Mouse (Mus musculus) cerebral cortex, adult 2 months (tissue): ENCODE results near the gene Pom121.

Experiments
- WGBS: fragments of 180-500 bp; shearing (Covaris S2); methylation state at CpG from one replicate; pipeline ENCODE4 v1.1.7; 2018; 5-methylcytosine and 5-hydroxymethylcytosine counted together

The Pom121 gene

DNA sequence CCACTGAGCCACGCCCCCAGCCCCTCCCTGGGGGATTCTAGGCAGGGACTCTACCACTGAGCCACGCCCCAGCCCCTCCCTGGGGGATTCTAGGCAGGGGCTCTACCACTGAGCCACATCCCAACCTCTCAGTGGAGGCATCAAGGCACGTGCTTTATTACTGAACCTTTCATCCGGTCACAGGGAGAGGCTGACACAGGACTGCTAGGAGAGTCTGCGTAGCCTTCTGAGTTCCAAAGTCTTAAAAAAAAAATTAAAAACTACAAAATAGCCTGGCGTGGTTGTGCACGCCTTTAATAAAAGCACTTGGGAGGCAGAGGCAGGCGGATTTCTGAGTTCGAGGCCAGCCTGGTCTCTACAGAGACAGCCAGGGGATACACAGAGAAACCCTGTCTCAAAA, 25.1 kb downstream of the Pom121 start:
- WGBS = 59% methylated on average over 9 of the region's 9 CpGs

DNA sequence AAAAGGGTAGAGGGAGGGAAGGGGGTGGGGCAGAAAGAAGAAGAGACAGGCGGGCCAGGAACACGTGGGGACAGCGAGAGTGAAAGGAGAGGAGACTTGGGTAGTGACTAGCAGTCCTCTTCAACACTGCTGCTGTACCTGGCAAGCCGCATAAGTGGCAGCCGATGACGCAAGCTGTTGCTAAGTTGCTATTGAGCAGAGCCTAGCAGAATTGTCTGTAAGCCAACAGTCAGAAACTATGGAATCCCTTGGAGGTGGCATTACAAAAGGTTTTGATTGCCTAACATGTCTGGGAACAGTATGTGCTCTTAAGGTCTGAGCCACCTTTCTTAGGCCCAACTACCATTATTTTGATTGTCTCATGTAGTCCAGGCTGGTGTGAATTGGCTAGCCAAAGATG, 26.0 kb downstream of the Pom121 start:
- WGBS = 57% methylated on average over 6 of the region's 6 CpGs

DNA sequence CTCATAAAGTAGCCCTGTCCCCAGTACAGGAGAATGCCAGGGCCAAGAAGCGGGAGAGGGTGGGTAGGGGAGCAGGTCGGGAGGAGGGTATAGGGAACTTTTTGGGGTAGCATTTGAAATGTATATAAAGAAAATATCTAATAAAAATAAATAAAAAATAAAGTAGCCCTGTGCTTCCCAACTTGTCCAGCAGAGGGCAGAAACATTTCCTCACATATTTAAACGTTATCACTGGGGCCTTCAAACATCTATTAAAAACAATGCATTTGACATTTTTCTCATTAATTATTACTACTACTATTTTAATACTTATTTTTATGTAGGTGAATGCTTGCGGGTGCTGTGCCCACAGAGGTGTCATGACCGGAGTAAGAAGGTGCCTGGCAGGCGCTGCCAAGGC, 26.5 kb downstream of the Pom121 start:
- WGBS = 49% methylated on average over 6 of the region's 6 CpGs

DNA sequence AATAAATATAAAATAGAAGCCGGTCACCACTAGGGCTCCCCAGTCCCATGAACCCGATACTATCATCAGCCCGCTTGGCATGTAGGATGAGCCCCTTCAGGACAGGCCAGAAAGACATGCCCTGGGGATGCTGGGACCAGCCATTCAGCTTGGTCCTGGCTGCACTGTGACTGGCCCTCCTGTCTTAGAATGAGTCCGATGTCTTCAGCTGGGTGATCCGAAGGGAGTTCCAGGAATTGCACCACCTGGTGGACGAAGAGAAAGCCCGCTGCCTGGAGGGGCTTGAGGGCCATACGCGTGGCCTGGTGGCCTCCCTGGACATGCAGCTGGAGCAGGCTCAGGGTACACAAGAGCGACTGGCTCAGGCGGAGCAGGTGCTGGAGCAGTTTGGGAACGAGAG, 30.8 kb downstream of the Pom121 start:
- WGBS = 29% methylated on average over 12 of the region's 12 CpGs

- WGBS = 83% methylated on average over 3 of the region's 3 CpGs
Observed at GRCm38 (mm10) chr5:135362572-135362971, 31.8 kb downstream of the Pom121 start.

GRCm38 (mm10) chr5:135359772-135360171, 34.6 kb downstream of the Pom121 start:
- 87% methylated on average over 2 of the region's 2 CpGs for WGBS

GRCm38 (mm10) chr5:135357556-135357955, 36.8 kb downstream of the Pom121 start:
- 76% methylated on average over 2 of the region's 2 CpGs for WGBS

- WGBS = 24% methylated on average over 1 of the region's 1 CpGs
Observed at GRCm38 (mm10) chr5:135356090-135356489, 38.3 kb downstream of the Pom121 start.

GRCm38 (mm10) chr5:135353564-135353963, 40.8 kb downstream of the Pom121 start:
- 21% methylated on average over 20 of the region's 20 CpGs for WGBS

- WGBS = 69% methylated on average over 9 of the region's 9 CpGs
Observed at GRCm38 (mm10) chr5:135352995-135353394, 41.4 kb downstream of the Pom121 start, which contains the start of gene Trim50. Gene Trim50, plus strand, starts transcription at chr5:135353295.

DNA sequence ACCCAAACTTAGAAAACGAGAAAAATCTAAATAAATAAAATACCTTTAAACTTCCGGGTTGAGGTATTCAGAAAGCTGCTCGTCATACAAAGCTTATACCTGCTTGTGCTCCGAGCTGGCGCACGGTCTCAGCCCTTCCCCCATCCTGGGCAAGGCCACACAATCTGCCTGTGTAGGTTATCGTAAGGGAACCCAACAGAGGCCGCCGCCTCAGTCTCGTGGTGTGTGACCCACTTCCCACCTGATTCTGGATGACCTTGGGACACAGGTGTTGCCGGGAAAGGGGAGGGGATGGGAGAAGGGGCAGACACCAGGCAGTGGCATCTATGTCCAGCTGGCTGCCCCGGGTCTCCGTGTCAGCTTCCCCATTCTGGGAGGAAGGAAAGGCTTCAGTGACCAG, 42.7 kb downstream of the Pom121 start:
- WGBS = 89% methylated on average over 13 of the region's 13 CpGs

DNA sequence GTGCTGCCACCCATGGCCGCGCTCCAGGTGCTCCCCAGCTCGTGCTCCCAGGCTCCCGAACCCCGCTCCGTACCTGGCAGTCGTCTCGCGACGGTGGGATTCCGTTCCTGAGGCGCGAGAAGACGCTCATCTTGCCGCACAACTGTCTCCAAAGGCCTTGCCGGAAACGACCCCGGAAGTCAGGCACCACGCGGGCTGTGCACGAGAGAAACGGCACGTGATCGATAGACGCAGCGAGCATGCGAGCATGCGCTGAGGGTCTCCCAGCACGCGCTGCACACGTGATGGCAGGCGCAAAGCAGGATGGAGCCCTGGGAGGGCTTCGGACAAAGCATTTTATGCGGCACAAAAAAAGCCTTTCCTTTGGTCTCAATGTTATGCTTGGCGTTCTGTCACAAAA, 44.5 kb downstream of the Pom121 start, which contains the start of gene Fkbp6:
TSS of gene Fkbp6 (minus strand) at position 183 of the 400 bp plus-strand sequence.
- WGBS = 92% methylated on average over 35 of the region's 35 CpGs

DNA sequence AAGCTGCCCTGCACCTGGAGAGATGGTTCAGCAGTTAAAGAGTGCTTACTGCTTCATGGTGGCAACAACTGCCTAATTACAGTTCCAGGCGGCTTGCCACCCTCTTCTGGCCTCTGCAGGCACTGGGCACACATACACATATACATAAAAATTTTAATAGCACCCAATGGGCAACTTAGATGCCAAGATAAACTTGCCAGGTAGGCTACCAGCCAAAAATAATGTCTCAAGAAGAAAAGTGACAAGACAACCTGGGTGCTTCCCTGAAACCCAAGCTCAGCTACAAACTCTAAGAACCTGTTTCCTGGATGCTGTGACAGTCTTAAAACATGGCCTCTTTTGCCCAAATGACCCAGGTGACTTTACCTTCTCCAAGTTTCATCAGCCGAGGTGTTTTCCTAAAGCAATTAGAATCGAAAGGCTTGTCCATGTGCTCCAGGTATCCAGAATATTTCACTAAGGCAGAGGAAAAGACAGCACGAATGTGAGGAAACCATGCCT, 46.8 kb downstream of the Pom121 start:
- WGBS = 72% methylated on average over 4 of the region's 4 CpGs

- 37% methylated on average over 1 of the region's 1 CpGs for WGBS
Observed at GRCm38 (mm10) chr5:135346430-135346829, 47.9 kb downstream of the Pom121 start.

GRCm38 (mm10) chr5:135345989-135346388, 48.4 kb downstream of the Pom121 start:
- 62% methylated on average over 7 of the region's 7 CpGs for WGBS

DNA sequence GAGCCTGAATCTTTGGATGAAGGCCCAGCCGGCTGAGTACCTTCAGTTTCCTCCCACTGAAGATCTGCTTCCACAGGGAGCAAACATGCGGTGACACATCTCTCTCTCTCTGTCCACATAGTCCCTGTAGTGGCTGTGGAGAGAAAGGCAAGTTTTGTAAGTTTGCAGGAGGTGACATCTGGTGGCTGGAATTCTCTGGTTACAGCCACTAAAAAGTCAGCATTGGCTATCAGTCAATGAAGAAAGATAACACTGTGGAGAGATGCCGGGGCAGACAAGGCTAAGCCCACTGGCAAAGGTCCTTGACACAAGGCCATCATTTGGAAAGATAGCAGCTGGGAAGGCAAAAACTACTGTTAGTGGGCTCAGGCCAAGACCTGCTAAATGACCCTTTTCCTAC, 56.8 kb downstream of the Pom121 start:
- 60% methylated on average over 3 of the region's 3 CpGs for WGBS

GRCm38 (mm10) chr5:135331161-135331560, 63.2 kb downstream of the Pom121 start:
- 84% methylated on average over 6 of the region's 6 CpGs for WGBS

DNA sequence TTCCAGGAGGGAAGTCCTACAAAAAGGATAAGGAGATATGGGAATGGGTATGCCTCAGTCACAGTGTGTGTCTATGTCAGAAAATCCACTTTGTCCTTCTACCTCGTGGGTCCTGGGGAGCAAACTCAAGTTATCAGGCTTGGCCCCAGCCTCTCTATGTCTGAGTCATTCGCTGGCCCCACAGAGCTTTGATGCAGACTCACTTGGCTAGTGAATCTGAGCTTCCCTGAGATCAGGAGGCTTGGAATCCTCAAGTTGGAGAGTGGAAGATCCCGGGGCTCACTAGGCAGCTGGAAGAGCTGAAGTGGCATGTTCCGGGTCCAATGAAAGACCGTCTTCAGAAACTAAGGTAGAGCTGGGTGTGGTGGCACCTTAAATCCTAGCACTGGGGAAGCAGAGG, 64.1 kb downstream of the Pom121 start:
- WGBS = 88% methylated on average over 5 of the region's 5 CpGs

GRCm38 (mm10) chr5:135329471-135329870, 64.9 kb downstream of the Pom121 start:
- WGBS = 82% methylated on average over 4 of the region's 4 CpGs
